Mouse (Mus musculus): Measurements from ENCODE around the gene BC030870.

The BC030870 gene

DNA sequence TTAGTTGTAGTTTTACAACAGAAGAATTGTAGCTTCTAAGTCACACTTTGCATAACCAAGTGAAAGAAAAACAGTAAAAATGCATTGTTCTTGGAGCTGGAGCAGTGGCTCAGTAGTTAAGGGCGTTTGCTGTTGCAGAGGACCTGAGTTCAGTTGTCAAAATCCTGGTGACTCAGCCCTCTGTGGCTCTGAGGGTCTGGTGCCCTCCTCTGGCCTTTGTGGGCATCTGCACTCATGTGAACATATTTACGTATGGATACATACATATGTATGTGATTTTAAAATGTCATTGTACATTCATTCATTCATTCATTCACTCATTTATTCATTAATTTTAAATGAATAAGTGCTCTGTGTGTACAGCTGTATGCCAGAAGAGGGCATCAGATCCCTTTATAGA is 43.7 kb downstream of the BC030870 start:
- no peak for DNase-seq (ENCODE audit: extremely low read depth, insufficient read length, low spot score)

DNA sequence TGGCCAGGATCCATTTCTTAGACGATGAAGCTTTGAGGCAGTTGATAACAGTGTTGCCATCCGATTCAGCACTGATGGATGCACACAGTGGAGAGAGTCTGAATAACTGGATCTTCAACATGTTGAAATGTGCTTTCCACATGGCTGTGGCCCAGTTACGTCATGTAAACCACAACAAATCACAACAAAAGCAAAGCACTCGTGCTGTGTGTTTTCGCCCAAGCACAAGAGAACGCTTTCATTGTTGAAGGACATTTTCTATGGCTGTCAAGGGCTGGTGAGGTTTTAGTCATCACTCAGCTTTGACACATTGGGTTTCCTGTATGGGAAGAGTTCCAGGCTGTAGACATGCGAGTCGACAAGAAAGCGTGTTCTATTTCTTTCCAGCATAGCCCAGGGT is 48.6 kb downstream of the BC030870 start:
- no peak for DNase-seq (ENCODE audit: extremely low read depth, insufficient read length, low spot score)

DNA sequence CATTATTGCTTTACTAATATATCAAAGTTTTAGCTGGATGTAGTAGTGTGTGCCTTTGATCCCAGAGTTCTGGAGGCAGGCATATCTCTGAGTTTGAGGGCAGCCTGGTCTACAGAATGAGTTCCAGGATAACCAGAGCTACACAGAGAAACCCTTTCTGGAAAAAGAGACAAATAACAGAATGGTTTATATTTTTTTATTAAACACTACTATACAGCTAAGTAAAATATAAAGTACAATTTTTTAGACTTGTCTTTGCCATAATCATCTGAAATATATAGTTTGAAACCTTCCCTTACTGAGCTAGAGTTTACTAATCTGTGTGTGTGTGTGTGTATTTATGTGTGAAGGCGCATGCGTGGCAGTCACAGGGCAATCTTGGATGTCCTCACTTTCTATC is 54.6 kb downstream of the BC030870 start, which contains the start of gene Gm10663:
Gene Gm10663, plus strand, starts transcription at position 301 of the 400 bp plus-strand sequence.
- no peak for DNase-seq (ENCODE audit: extremely low read depth, insufficient read length, low spot score)

DNA sequence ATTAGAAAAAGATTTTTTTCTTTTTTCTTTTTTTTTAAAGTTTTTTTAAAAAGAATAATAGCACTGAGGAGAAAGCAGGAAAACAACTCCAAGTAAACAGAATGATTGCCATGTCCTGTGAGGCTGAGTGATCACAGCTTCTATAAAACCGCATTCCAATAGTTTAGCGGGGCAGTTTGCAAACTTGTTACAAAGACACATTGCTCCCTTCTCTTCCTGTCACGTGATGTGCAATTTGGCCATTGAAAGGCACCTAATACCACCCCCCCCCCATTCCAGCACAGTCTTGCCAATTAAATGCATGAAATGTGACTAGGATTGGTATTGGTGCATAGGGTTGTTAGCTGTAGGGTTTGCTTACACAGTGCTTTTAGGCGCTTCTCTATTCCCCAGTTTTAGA is 58.4 kb downstream of the BC030870 start:
- no peak for DNase-seq (ENCODE audit: extremely low read depth, insufficient read length, low spot score)

DNA sequence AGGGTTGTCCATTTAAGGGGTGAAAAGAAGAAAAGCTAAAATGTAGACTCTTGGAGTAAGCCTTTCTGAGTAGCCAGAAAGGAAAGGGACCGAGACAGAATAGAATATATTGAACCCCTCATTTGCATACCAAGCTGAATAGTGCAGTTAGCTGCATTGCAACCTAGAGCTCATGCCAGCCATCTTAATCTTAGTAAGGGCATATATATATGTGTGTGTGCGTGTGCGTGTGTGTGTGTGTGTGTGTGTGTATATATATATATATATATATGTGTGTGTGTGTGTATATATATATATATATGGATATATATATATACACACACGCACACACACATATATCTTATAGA is 60.9 kb downstream of the BC030870 start:
- no peak for DNase-seq (ENCODE audit: extremely low read depth, insufficient read length, low spot score)

DNA sequence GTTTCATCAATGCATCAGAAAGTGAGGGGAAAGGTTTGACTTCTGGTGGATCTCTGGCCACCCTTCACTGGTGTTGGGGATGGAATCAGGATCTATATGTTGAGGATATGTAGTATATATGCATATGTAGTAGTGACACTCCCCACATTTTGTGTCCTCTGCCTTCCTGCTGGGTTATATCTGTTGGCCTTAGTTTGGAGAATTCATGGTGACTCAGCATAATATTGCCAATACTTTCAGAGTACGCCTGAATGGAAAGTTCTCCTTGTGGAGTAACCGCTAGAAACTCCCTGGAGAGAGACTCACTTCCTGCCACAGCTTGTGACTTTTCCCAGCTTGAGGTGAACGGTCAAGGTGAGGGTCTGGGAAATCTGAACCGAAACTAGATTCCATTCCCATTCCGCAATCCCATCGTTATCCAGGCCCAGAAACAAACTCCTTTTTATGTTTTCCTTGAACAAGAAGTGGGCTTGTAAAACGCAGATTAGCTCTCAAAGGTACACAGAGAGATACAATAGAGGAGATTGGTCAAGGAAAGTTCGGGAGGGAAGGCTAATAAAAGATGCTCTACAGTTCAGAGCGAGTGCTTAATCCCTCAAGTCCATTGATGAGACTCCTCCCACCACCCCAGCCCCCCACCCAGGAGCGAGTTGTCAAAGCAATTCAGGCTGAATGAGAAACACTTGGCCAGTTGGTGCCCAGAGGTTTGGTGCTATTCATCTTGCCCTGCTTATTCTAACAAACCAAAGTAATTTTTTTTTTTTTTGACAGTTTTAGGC is 61.5 kb downstream of the BC030870 start:
- peak; percentile 49 for DNase-seq (ENCODE audit: extremely low read depth, insufficient read length, low spot score)

DNA sequence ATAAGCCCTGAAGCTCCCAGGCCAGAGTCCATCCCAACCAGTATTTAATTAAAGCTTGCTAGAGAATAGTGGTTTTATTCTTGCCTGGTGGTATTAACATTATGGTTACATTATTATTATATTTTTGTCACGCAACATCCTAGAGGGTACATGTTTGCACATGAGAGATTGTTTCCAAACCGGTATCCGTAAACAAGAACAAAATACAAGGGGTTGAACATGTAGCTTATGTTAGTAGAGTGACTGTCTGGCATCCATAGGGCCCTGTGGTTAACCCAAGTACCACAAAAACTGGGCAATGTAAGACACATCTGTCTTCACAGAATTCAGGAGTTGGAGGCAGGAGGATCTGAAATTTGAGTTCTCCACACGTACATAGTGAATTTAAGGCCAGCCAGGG is 62.3 kb downstream of the BC030870 start:
- peak; percentile 55 for DNase-seq (ENCODE audit: extremely low read depth, insufficient read length, low spot score)

DNA sequence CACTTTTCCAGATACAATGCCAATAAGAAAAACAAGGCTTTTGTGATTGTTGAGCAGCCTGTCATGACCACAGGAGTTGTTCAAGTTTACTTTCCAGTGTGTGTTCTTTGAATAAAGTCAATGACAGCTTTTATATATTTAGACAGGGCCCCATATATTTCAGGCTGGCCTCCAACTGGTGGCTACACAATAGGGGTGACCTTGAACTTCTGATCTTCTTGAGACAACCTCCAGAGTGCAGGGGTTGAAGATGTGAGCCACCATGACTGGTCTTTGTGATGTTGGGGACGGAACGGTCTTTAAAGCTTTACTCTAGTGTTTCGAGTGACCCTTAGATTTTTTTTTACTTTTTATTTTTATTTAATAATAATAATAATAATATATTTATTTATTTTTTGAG is 63.7 kb downstream of the BC030870 start:
- DNase-seq (ENCODE audit: extremely low read depth, insufficient read length, low spot score): no peak

DNA sequence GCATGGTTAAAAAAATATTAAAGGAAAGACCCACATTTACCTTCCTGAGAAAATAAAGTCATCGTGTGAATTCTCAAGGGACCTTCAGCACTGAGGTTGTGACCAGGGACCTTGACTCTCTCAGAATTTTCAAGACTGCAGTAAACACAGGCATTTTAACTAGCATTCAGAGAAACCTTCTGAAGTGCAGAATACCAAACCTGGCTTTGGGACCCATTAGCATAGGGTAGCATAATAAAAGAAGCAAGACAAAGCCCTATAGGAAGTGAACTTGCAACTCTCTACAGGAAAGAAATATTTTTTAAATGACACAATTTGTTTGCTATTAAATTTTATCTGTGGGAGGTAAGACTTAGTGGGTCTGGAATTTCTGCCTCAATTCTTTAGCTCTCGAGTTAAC is 65.3 kb downstream of the BC030870 start:
- no peak for DNase-seq (ENCODE audit: extremely low read depth, insufficient read length, low spot score)

DNA sequence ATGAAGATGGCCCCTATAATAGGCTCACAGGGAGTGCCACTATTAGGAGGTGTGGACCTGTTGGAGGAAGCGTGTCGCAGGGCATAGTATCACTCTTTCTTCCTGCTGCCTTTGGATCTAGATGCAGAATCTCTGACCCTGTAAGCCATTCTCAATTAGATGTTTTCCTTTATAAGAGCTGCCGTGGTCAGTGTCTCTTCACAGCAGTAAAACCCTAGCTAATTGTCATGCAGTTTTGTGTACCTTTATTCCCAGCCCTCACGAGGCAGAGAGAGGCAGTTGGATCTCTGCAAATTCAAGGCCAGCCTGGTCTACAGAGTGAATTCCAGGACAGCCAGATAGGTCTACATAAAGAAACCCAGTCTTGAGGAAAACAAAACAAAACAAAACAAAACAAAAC is 67.2 kb downstream of the BC030870 start:
- no peak for DNase-seq (ENCODE audit: extremely low read depth, insufficient read length, low spot score)

DNA sequence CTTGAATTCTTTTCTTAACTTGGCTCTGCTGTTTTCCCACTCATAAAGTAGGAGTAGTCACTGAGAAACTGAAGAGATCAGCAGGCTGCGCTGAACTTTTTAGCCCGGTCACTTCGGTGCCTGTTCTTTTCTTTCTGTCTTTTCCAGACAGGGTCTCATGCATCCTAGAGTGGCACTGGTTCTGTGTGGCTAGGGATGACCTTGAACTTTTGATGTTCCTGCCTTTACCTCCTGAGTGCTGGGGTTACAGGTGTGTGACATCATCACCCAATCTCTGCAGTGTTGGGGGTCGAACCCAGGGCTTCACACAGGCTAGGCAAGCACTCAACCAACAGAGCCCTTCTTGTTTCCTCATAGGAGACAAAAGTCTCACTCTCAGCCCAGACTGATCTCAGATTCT is 72.6 kb downstream of the BC030870 start:
- no peak for DNase-seq (ENCODE audit: extremely low read depth, insufficient read length, low spot score)

DNA sequence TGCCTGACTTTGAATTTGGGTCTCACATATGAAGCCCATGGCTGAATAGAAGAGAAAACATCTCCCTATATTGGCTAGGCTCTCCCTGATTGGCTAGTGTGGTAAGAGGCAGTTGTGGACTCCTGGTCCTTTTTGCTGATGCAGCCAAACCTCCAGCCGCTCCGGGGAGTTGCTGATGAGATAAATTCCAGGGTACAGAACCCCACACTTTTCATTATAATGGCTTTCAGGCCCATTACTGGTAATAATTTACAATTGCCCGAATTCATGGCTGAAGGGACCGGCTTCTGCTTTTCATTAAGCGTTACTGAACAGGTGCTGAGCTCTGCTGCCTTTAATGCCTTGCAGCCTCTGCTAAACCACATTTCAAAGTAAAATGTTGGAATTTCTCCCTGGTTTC is 75.4 kb downstream of the BC030870 start:
- no peak for DNase-seq (ENCODE audit: extremely low read depth, insufficient read length, low spot score)

DNA sequence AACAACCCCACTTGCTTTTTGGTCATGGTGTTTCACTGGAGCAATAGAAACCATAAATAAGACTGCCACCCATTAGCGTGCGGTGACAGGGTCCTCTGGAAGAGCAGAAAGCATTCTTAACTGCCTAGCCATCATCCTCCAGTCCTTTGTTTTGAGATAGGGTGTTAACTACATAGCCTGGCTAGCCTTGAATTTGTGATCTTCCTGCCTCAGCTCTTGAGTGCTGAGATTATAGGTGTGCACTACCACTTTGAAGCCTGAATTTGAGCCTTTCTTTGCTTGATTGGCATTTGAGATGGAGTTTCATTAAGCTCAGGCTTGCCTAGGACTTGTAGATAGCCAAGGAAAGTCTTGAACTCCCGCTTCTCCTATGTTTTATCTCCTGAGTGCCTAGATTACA is 75.8 kb downstream of the BC030870 start:
- DNase-seq (ENCODE audit: extremely low read depth, insufficient read length, low spot score): no peak

DNA sequence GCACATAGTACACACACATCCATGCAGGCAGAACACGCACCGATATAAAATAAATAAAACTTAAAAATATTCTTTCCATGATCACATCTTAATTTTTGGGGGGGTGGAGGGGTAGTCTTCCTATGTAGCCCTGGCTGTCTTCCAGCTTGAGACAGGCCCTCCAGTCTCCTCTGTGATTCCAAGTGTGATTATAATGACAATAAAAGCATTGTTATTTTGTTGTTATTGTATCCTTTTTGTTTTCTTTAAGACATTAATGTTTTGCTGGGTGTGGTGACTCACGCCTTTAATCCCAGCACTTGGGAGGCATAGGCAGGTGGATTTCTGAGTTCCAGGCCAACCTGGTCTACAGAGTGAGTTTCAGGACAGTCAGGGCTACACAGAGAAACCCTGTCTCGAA is 81.6 kb downstream of the BC030870 start:
- DNase-seq (ENCODE audit: extremely low read depth, insufficient read length, low spot score): no peak

DNA sequence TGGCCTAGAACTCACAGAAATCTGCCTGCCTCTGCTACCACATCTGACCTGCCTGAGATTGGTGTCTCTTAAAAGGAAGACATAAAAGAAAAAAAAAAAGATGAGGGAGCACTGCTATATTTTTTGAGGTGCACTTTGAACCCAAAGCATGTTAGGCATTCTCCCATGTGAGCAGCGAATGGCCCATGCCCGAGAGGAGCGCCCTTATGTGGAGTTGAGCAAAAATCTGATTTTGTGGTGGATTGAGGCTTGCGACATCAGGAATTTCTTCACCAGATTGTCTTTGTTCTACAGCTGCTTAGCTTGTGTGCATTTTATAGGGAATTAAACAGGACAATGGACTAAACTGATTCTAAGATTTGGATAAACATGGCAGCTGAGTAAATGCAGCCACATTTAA is 82.2 kb downstream of the BC030870 start:
- no peak for DNase-seq (ENCODE audit: extremely low read depth, insufficient read length, low spot score)

DNA sequence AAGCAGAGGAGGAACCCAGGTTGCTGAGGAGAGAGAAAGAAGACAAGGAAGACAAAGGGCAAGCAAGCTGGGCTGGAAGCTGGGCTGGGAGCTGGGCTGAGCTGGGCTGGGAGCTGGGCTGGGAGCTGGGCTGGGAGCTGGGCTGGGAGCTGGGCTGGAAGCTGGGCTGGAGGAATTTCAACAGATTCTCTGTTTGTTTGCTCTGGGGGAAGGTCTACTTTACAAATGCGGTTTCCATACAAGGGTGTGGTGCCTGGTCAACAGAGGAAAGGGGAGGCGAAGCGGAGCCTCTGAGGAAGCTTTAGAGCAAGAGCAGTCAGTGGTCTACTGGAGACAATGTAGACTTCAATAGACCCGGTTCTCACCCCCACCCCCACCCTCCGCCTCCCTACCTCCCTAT is 82.8 kb downstream of the BC030870 start:
- DNase-seq (ENCODE audit: extremely low read depth, insufficient read length, low spot score): no peak

DNA sequence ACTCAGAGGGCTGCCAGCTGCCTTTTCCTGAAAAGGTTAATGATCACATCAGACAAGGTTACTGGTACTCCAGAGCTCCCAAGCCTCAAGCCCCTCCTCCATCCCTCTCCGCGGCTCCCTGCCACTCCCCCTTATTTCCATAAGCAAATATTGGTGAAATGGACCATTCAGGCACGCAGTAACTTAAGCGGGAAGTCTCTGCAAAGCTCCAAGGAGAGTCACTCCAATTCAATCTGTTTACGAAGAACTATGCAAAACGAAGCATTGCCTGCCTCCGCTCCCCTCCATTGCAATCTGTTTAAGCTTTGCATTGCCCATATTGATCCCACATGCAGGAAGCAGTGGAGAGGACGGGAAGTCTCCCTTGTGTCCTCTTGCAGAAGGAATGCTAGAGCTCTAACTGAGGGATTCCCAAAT is 92.2 kb downstream of the BC030870 start, which contains the start of gene Apela:
Gene Apela, minus strand, starts transcription at position 220 of the 417 bp plus-strand sequence.
- no peak for DNase-seq (ENCODE audit: extremely low read depth, insufficient read length, low spot score)
